Mouse (Mus musculus): Measurements from ENCODE around the gene Rassf3.

Gene Rassf3

DNA sequence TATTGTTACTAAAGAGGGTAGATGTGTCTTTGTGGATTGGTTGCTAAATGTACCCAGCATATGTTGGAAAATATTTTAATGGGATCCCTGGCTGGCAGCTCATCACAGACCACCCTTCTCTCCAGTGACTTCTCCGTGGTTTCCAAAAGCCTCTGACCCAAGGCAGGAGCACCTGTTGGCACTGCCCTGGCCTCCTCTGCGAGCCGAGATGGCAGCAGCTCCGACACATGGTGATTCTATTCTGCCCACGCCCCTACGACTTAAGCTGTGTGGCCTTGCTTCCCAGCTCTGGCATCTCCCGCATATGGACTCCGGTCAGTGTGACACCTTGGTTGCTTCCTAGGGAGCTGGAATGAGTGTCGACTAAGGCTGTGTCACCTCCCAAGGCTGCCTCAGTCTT, 73.0 kb downstream of the Rassf3 start:
- DNase-seq (ENCODE audit: low spot score in 2 of 2), result no peak

DNA sequence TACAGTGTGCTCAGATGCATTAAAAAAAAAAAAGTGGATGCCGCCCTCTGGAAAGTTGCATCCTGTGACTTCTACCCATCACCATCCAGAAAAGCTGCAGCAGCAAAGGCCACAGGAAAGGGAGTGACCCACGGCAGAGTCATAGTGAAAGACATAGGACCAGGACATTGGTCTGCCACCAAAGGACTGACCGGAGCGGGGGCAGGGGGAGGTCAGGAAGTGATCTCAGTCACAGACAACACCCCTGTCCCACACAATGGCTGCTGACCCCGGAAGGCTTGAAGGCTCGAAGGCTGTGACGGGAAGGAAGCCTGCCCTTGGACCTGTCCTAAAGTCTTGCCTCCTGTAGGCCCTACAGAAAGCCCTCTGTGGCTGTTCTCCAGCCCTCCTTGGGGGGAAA, 75.1 kb downstream of the Rassf3 start:
- no peak for DNase-seq (ENCODE audit: low spot score in 2 of 2)

DNA sequence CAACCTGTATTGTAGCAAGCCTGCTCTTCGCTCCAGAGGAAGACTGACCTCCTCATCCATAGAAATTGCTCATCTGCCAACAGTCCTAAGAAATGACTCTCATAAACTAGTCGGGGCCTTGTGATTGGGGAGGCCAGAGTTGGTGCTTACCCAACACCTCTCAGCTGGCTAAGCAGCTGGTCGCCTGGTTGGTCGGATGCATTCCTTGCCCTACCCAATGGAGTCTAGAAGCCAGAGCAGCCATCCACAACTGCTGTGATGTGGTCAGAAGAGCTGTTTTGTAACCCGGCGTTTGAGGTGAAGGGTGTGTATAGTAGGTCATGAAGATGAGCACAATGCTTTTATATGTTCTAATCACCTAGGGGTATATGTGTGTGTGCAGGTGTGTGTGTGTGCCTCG, 77.5 kb downstream of the Rassf3 start:
- peak in 1 of 2 experiments; percentile 24 for DNase-seq (ENCODE audit: low spot score in 2 of 2)

DNA sequence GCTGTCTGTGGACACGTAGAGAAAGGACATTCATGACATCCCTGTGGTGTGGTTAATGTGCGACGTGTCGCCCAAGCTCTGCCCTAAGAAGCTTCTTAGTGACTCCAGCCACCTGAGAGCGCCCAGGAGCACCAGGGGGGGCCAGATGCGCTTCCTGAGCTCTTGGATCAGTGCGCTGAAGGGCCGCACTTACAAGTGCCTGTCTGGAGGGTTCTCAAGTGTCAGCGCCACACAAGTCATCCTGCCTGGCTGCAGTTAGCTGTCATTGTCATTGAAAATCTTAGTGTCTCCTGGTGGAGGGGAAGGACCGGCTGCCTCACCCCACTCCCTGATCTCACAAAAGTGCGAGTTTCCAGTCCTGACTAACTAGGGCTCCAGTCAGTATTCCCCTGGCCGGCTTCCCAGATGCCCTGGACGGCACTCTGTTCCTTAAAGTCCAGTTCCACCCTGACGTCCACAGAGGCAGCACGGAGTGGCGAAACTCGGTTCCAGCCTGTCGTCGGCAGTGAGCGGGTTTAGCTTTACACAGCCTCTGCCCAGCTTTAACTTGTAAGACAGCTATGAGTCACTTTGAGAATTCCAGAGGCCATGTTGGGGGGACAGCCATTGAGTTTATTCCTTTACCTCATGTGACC, 80.5 kb downstream of the Rassf3 start:
- no peak for DNase-seq (ENCODE audit: low spot score in 2 of 2)

DNA sequence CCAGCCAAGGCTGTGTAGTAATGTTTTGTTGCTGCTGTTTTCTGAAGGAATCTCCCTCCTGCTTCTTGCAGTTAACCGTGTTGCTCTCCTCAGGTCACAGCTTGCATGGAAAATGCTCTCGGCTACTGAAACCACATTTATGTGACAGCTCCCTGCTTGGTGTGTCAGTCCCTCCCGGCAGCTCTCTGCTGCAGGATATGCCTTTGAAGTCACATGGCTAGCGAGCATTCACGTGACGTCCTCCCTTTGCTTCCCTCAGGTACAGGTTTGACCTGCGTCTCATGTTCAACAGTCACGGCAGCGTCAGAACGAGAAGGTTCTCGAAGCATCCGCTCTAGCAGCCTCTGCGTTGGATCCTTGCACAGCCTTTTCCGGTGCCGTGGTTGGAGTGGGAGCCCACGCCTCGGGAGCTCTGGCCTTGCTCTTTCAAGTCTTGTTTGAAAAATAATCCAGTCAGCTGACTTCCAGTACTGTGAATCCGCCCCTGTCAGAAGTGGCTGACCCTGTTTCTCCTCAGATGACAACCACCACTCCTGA, 81.3 kb downstream of the Rassf3 start:
- DNase-seq (ENCODE audit: low spot score in 2 of 2), result no peak

DNA sequence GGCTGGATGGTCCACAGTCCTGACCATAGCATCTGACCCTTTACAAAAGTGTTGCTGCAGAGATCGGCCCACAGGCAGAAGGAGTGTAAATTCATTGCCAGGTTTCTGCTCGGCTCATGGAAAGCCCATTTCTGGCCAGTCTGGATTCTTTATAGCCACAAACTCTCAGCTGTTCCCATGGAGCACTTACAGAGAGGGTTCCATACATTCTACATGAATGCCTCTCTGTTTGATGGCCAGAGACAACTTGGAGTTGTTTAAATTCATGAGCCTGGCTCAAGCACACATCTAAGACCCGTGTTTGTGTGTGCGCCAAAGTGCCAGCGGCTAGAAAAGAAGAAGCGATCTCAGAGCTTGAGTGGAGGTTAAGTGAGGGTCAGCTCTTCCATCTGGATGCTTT, 81.9 kb downstream of the Rassf3 start:
- DNase-seq (ENCODE audit: low spot score in 2 of 2), result no peak

DNA sequence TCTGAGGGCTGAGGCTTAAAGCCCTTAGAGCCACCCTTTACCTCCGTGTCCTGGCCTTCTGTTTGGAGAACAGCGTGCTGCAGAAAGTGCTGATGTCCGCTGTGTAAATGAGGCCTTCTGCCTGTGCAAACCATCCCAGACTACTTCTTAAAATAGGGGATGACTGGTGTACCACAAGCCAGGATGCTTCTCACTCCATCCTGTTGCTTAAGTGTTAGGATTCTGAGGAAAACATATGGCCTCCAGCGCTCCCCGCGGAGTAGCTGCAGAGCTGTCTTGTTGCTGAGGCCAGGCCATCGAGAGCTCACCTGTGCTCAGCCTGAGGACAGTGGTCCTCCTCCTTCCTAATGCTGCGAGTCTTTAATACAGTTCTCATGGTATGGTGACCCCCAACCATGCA, 84.2 kb downstream of the Rassf3 start:
- DNase-seq (ENCODE audit: low spot score in 2 of 2), result no peak

DNA sequence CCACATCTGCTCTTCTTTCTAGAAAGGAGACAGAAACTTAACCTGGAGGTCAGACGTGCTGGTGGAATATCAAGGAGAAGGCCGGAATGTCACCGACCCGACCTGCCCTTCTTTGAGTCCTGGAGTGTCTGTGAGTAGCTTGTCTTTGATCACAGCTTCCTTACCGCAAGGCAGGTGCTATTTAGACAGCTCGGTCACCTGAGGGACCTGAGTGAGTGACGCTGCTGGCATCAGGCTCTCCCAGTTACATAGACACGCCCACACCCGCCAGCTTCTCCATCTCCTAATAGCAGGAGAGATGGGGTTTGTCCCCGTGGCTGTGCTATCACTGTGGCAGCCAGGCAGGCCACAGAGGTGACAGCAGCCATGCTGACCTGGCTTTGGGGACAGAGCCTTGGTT, 85.5 kb downstream of the Rassf3 start:
- DNase-seq (ENCODE audit: low spot score in 2 of 2), result no peak

DNA sequence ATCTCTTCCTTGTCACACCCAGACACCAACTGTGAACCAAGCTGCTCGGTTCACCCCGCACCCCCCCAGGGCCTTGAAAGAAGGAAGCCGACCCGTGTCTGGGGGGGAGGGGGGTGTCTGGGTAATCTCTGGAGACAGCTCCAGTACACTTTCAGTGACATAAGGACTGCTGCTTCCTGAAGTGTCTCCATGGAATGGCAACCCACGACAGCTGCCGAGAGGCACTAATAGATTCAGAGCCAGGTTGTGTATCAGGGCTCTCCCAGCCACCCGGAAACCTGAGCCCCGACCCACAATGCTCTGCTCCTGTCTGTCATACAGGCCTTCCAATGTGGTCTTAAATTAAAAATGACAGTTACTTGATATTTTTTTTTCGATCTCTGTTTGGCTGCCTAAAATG, 89.8 kb downstream of the Rassf3 start:
- no peak for DNase-seq (ENCODE audit: low spot score in 2 of 2)

DNA sequence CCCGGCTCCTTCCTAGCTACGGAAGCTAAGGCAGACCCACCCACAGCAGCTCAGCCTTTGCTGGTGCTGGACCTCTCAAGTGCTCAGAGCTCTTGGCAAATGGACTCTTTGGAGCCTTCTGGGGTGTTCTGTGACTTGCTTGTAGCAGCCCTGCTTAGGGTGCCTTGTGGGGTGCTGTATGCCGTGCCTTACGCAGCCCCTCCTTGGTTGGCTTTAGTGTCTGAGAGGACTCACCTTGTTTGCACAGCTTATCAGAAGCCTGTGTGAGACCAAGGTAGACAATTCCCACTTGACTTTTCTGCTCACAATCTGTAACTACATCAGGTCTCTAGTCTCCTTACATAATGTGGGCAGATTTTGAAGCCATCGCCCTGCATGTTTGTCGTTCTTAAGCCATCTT, 90.5 kb downstream of the Rassf3 start:
- DNase-seq (ENCODE audit: low spot score in 2 of 2), result no peak

DNA sequence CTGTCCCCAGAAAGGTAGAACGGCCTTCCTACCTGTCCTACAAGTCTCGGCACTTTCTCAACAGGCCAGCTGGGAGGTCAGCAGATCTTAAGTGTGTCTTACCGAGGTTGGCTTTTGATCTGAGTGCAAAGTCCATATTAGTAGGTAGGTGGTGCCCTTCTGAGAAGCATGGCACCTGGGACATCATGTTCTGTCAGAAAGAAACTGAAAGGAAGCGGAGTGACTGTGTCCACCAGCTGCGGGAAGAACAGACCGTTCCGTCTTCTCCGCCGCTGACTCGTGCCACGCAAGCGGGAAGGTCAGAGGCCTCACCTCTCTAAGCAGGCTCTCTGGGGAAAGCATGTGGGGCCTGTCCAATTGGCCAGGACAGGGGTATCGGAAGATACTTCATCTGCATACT, 91.4 kb downstream of the Rassf3 start:
- DNase-seq (ENCODE audit: low spot score in 2 of 2), result no peak

DNA sequence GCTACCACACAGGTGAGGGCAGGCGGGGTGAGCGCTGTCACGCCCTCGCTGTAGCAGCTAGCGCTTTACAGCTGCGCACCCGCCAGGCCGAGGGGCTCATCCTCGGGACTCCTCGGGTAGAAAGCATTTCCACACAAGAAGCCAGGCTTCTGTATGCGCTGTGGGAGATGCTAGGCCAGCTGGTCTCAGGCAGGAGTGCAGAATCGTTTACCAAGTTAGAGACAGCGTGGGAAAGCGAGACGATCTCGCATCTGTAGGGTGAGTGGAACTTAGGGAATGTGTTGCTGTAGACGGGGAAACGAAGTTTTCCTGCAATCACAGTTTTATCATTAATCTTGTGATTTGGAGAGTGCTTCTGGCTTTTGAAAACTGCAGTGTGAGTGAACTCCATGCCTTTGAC, 94.9 kb downstream of the Rassf3 start:
- DNase-seq (ENCODE audit: low spot score in 2 of 2), result no peak

DNA sequence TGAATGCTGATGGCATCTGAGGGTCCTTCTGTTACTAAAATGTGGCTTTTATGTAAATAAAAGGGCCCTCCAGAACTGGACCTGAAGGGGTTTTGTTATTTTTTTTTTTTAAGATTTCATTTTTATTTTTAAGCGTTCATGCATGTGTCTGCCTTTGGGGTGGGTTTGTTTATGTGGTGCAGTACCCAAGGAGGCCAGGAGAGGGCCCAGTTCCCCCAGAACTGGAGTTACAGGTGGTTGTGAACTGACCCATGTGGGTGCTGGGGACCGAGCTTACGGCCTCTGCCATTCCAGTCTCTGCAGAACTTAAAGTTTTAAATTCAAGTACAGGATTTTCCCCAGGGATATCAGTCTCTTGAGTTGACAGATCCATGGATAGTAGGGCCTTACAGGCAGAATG, 96.8 kb downstream of the Rassf3 start:
- no peak for DNase-seq (ENCODE audit: low spot score in 2 of 2)

DNA sequence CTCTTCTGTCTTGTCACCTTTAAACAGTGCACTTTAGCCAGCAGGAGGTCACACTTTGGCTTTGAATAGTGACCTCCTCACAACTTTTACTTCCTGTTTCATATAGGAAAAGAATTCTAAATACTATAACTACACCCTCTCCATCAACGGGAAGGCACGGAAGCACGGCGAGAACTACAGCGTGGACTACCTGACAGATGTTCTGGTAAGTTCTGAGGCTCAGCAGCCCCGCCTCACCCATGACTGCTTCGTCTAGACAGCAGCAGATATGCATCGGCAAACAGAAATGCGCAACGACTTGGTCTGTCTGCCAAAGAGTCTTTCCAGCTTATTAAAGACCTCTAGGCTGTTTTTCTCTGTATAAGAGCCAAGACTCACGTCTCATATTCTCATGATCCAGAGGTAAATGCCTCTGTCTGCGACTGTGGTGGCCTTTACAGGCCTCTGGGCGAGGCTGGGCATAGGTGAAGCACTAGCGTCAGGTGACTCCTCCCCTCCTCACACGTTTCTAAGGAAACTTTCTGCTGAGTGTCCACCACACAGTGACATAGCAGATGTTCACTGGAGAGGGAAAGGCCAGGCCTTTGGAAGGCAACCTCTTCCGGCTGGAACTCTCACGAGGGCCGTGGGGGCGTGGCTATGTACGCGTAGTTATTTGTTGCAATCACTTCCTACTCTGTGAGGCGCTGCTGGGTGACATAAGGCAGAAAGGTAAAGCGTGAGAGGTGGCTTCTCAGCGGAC, 99.4 kb downstream of the Rassf3 start:
- DNase-seq (ENCODE audit: low spot score in 2 of 2), result no peak

DNA sequence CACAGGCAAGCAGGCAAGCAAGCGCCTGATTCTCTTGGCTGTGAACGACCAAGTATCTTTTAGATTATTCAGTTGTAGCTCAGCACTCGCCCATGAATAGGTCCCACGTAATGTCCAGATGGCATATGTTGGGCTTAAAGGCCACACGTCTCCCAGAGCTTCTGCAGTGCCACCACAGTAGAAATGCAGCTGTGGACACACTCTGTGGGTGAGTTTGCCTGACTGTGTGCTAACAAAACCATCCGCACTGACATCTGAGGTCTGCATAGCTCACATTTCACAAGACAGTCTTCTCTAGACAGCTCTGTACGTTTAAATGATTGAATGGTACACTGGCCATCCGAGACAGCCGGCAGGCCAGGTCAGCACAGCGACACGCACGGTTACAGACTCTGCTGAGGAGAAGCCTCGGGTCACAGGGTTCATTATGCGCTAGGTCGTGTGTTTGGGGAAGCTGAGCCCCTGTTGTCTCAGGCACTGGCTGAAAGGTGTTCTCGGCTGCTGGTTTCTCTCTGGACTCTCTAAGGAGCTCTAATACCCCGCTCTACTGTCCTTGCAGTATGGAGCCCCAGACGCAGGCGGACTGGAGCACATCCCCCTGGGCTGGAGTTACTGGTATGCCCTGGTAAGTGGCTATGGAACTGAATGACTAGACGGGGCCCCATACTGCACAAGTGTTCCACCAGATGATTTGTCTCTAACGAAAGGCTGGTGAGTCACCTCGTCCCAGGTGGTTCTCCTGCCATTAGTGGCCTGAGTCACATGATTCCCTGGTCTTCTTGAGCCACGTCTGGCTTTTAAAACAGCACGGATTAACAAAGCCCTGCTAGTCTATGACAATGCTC, 100.3 kb downstream of the Rassf3 start:
- DNase-seq (ENCODE audit: low spot score in 2 of 2), result no peak

DNA sequence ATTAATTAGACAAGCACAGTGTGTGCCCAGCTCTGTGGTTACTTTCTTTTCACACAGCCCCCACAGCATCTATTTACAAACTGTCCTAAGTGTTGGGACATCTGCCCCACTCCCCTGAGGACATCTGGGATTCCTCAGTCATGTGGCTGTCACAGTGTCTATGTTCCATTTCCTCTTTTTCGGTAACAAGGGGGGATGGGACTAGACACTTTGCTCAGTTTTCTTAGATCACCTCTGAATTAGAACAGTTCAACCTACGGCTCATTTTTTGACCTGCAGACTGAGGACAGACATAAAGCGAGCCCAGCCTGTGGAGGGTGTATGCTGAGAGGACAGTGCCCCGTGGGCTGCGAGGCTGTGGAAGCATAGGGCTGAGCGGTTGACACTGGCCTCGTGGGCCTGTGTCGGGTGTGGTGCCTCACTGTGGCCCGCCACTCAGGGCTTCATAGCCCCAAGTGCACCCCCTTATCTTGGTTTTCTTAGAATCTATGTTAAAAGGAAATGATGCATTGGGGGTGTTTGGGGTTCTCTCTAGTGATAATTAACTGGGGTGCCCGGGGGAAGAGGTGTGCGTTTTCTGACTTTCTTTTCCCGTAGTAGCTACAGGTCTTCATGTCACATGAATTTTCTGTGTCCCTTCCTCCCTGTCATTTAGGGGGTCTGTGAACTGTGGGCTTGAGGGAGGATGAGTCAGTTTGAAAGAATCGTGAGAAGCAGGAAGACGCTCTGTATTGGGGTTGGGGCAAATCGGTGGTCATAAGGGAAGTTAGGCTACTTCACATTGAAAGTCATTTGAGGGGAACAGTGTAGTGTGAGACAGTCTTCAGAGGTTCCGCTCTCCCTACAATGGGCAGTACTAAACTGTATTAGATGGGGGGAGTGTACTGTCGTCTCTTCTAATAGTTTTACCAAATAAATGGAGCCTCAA, 101.2 kb downstream of the Rassf3 start:
- DNase-seq (ENCODE audit: low spot score in 2 of 2), result no peak

DNA sequence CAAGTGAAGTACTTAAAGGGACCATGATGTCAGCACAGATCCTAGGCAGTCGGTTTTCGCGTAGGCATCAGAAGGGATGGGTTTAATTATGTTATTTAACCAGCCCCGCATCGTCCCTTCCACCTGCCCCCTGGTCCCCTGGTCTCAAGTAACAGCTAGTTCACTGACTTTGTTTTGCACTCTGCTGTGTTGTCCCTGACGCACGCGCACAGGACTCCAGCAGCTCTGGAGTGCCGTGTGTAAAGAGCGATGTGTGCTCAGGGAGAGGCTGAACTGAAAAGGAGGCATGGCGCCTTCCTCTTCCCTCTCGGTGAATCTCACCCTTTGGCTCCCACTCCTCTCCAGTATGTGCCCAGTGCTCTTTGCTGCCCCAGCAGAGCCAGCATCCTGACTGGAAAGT, 102.1 kb downstream of the Rassf3 start:
- no peak for DNase-seq (ENCODE audit: low spot score in 2 of 2)

DNA sequence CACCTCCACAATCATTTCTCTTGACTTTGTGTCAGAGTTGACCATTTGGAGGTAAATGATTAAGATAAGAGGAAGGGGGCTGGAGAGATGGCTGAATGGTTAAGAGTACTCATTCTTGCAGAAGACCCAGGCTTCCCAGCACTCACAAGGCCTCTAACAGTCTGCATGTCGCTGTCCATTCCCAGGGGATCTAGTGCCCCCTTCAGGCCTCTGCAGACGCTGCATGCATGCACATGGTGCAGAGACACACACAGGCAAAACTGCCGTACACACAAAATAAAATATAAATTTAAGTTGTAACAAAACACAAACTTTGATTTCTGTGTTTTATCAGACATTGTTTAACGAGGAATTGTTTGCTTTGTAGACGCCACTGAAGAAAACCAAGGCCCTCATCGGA, 105.4 kb downstream of the Rassf3 start:
- DNase-seq (ENCODE audit: low spot score in 2 of 2), result no peak

DNA sequence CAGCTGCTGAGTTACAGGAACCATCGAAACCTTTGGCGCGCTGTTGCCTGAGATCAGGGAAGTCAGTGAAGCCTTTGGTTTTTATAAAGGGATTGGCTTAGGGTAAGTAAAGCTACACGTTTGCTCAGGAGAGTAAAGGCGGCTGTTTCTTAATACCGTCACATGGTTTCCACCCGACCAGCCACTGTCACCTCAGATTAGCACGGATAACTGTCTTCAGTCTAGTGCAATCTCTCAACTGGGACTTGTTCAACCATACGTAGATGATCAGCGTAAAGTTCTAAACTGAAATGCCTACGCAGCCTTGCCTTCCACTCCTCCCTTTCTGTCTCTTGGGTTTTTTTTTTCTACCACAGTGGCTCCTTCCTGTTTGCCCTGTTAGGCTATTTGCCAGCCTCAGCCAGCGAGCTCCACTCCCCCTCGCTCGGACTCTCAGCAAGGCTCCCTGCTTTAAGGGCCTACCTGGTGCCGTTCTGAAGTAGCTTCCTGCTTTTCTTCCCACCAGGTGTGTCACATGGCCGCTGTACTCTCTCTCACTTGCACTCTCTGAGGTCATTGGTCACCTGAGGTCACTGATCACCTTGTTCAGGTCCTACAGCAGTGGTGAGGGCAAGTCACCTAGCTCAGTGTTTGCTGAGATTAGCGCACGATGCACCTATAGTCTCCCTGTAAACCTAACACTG, 107.2 kb downstream of the Rassf3 start:
- no peak for DNase-seq (ENCODE audit: low spot score in 2 of 2)

DNA sequence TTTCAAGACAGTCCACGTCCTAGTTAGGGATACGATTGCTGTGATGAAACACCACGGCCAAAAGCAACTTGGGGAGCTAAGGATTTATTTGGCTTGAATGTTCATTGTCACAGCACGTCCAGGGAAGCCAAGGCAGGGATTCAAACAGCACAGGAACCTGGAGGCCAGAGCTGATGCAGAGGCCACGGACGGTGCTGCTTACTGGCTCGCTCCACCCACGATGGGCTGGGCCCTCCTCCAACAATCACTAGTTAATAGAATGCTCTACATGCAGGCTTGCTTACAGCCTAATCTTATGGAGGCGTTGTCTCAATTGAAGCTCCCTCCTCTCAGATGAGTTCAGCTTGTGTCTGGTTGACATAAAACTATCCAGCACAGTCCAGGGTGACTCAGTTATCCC, 108.4 kb downstream of the Rassf3 start:
- no peak for DNase-seq (ENCODE audit: low spot score in 2 of 2)

DNA sequence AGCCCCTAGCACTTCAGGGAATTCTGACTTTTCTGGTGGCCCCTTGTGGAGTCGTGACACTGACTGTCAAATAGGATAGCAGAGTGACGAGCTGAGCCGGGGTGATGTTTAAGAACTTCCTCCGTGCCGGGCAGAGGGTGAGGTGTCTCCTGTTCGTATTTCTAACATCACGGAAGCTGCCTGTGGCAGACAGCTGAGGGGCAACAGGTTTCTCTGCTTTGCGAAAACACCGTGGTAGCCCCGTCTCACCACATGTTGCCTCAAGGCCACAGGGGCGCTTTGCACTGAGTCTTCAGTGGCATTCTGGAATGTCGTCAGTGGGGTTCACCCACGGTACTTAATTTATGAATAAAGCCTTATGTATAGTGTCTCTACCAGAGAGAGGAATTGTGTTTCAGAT, 108.9 kb downstream of the Rassf3 start:
- DNase-seq (ENCODE audit: low spot score in 2 of 2), result no peak
